Mouse (Mus musculus): ENCODE measurements around the gene Btbd7. TPM values are rescaled to one million over a fixed set of nuclear protein-coding genes. Genes with fewer than 3 reads are reported as not detected.

Gene Btbd7
- polyA plus RNA-seq, 1 experiment, result 22.1 TPM

DNA sequence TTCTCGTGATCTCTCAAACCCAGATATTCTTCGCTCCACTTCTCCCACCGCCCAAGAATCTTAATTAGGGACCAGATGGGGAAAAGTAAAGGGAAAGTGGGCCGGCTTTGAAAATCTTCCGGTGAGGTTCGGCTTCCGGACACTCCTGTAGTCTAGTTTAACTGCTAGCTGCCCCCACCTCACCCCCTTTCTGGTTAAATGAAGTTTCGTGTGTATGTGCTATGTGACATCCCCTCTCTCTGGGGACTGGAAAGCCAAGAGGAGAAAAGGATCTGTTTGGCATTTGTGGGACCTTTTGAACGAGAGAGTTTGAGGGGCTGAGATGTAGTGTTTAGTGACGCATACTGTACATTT, 119.9 kb downstream of the Btbd7 start, which contains the start of gene Gm20604:
Gene Gm20604, minus strand, starts transcription at position 270 of the 354 bp plus-strand sequence.
- Histone ChIP-seq H3K4me1 (replicated peaks; ENCODE audit: control insufficient read depth, insufficient read depth, low read length) (peaks cover 7% of the 10 kb centered on the region), H3K36me3 (ENCODE audit: control insufficient read depth, insufficient read depth, low read length) (no peaks in the 10 kb centered on the region), H3K27ac (ENCODE audit: control insufficient read depth, insufficient read depth, low read length) (peak within 1 kb of the TSS; percentile 9; the same call in 1 of the 2 replicates), H3K4me3 (ENCODE audit: control insufficient read depth, insufficient read depth, low read length) (peak within 1 kb of the TSS; percentile 92), H3K27me3 (ENCODE audit: control insufficient read depth, insufficient read depth, low read length) (no peaks in the 10 kb centered on the region)
- TF ChIP-seq CTCF (IDR thresholded peaks at IDR 0.05; ENCODE audit: borderline replicate concordance, control insufficient read depth, extremely low read depth, insufficient read depth, low read length, poor library complexity) (no peak), POLR2A (IDR thresholded peaks at IDR 0.05; ENCODE audit: control insufficient read depth, extremely low read depth, insufficient read depth, low read length, poor library complexity) (no peak)
- DNase-seq, result no peak
- WGBS, result 2% methylated on average over 10 of the region's 10 CpGs

DNA sequence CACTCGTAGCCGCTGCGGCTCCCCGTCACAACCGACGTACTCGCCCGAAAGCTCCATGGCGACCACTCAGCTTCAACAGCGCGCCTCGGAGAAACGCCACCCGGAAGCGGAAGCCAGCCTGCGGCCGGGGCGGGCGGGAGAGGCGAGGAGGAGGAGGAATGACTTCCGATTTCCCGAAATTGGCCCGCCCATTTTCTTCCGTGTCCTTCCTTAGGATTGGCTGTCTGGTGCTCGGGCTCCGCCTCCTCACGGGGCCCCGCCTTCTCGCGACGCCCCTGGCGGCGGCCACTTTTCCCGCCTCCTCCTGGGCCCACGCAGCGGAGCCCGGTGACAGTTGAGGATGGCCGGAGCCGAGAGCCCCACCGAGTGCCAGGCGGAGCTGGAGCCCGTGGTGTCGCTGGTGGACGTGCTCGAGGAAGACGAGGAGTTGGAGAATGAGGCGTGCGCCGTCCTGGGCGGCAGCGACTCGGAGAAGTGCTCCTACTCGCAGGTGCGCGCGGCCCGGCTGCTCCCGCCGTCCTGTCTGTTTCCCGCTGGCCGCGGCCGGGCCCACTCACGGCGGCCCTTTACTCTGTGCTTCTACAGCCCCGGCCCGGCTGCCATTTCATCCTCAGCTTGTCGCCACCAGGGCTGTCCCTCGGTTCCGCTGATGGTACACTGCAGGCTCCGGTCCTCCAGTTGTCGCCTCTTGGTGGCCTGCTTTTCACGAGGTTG, 120.4 kb downstream of the Btbd7 start, which contains the start of the genes Gm28051, Gon7 and Ubr7:
Gene Gm28051, minus strand, starts transcription at position 77 of the 714 bp plus-strand sequence.
Gene Gon7, minus strand, starts transcription at position 115 of the 714 bp plus-strand sequence.
Gene Ubr7, plus strand, starts transcription at position 279 of the 714 bp plus-strand sequence.
- no peaks in the 10 kb centered on the region for H3K36me3 ChIP-seq (ENCODE audit: control insufficient read depth, insufficient read depth, low read length)
- H3K4me3 ChIP-seq (ENCODE audit: control insufficient read depth, insufficient read depth, low read length), result peak within 1 kb of the TSS; percentile 92
- peaks cover 7% of the 10 kb centered on the region for H3K4me1 ChIP-seq (replicated peaks; ENCODE audit: control insufficient read depth, insufficient read depth, low read length)
- WGBS, result under 1% methylated on average over 73 of the region's 73 CpGs
- H3K27ac ChIP-seq (ENCODE audit: control insufficient read depth, insufficient read depth, low read length), result peak within 1 kb of the TSS; percentile 9; the same call in 1 of the 2 replicates
- TF ChIP-seq POLR2A (IDR thresholded peaks at IDR 0.05; ENCODE audit: control insufficient read depth, extremely low read depth, insufficient read depth, low read length, poor library complexity) (peak; percentile 60), CTCF (IDR thresholded peaks at IDR 0.05; ENCODE audit: borderline replicate concordance, control insufficient read depth, extremely low read depth, insufficient read depth, low read length, poor library complexity) (peak; percentile 73)
- no peaks in the 10 kb centered on the region for H3K27me3 ChIP-seq (ENCODE audit: control insufficient read depth, insufficient read depth, low read length)
- DNase-seq, result peak; percentile 95

DNA sequence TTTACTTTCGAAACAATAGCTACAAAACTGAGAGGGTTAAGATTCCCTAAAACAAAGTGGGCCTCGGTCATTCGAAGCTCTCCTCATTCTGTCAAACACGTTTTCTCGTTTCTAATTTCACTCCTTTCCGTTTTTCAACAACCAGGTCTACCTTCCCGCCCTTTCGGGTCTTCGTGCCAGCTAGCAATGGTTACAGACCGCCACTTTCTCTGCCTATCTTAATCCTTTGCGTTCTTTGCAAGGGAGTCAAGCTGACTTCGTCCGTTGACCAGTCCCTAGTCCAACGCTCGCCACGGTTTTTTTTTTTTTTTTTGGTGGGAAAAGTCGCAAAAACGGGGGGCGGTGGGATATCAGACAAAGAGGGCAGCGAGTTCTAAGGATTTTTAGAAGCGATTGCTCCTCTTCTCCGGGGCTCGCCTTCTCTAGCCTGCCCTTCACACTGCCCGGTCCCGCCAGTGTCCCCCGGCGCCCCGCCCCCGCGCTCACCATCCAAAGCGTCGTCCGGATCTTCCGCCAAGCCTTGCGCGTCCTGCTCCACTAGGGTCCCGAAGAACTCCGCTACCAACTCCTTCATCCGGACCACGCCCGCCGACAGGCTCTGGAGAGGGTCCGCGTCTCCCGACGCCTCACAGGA, 121.1 kb downstream of the Btbd7 start:
- 2% methylated on average over 46 of the region's 46 CpGs for whole genome bisulfite sequencing

DNA sequence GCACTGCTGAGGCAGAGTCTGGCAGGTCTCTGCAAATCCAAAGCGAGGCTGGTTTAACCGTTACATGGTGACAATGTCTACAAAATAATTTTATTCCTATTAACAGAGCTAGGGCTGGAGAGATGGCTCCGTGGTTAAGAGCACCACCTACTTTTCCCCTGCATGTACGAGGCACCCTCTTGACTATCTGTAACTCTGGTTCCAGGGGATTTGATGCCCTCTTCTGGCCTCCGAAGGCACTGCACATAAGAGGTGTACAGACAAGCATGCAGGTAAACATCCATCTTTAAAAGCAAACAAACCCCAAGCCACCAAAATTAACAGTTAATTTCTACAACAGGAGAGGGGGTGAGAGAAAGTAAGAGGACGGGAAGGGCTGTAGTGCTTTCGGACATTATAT, 122.0 kb downstream of the Btbd7 start:
- H3K36me3 ChIP-seq (ENCODE audit: control insufficient read depth, insufficient read depth, low read length), result no peaks in the 10 kb centered on the region
- no peaks in the 10 kb centered on the region for H3K27me3 ChIP-seq (ENCODE audit: control insufficient read depth, insufficient read depth, low read length)
- DNase-seq, result peak; percentile 51
- no peak overlapping the region for H3K4me3 ChIP-seq (ENCODE audit: control insufficient read depth, insufficient read depth, low read length)
- TF ChIP-seq POLR2A (IDR thresholded peaks at IDR 0.05; ENCODE audit: control insufficient read depth, extremely low read depth, insufficient read depth, low read length, poor library complexity) (no peak), CTCF (IDR thresholded peaks at IDR 0.05; ENCODE audit: borderline replicate concordance, control insufficient read depth, extremely low read depth, insufficient read depth, low read length, poor library complexity) (no peak)
- peaks cover 7% of the 10 kb centered on the region for H3K4me1 ChIP-seq (replicated peaks; ENCODE audit: control insufficient read depth, insufficient read depth, low read length)
- WGBS, result 90% methylated on average over 7 of the region's 7 CpGs
- no peak overlapping the region for H3K27ac ChIP-seq (ENCODE audit: control insufficient read depth, insufficient read depth, low read length)

More for the DNA sequence above, 121.1 kb downstream of the Btbd7 start:
- no peaks in the 10 kb centered on the region for H3K27me3 ChIP-seq (ENCODE audit: control insufficient read depth, insufficient read depth, low read length)
- peaks cover 7% of the 10 kb centered on the region for H3K4me1 ChIP-seq (replicated peaks; ENCODE audit: control insufficient read depth, insufficient read depth, low read length)
- DNase-seq, result no peak
- H3K4me3 ChIP-seq (ENCODE audit: control insufficient read depth, insufficient read depth, low read length), result peak overlapping the region; percentile 92
- H3K27ac ChIP-seq (ENCODE audit: control insufficient read depth, insufficient read depth, low read length), result no peak overlapping the region
- H3K36me3 ChIP-seq (ENCODE audit: control insufficient read depth, insufficient read depth, low read length), result no peaks in the 10 kb centered on the region
- no peak for TF ChIP-seq POLR2A (IDR thresholded peaks at IDR 0.05; ENCODE audit: control insufficient read depth, extremely low read depth, insufficient read depth, low read length, poor library complexity)
- TF ChIP-seq CTCF (IDR thresholded peaks at IDR 0.05; ENCODE audit: borderline replicate concordance, control insufficient read depth, extremely low read depth, insufficient read depth, low read length, poor library complexity), result no peak

DNA sequence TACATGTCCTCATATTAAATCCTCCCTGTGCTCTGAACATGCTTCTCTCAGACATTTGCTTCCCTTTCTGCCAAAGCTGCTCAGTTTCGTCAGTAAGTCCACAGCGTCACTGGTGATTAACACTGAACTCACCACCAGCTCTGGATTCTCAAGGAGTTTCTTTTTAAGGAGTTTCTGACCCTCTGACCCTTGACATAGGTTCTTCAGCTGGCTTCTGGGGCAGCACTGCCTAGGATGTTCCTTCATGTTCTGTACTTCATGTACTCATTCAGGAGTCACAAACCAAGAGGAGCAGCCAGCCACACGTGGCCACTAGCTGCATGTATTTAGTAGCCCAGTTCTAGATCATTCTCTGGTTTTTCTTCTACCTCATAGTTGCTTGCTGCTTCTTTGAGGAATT, 130.0 kb downstream of the Btbd7 start:
- no peak for TF ChIP-seq POLR2A (IDR thresholded peaks at IDR 0.05; ENCODE audit: control insufficient read depth, extremely low read depth, insufficient read depth, low read length, poor library complexity)
- no peak for TF ChIP-seq CTCF (IDR thresholded peaks at IDR 0.05; ENCODE audit: borderline replicate concordance, control insufficient read depth, extremely low read depth, insufficient read depth, low read length, poor library complexity)
- peaks cover 5% of the 10 kb centered on the region for H3K4me1 ChIP-seq (replicated peaks; ENCODE audit: control insufficient read depth, insufficient read depth, low read length)
- 0 out of 2 replicates have a peak, but pooled peaks cover 3% of the 10 kb centered on the region for H3K36me3 ChIP-seq (ENCODE audit: control insufficient read depth, insufficient read depth, low read length)
- no peak overlapping the region for H3K27ac ChIP-seq (ENCODE audit: control insufficient read depth, insufficient read depth, low read length)
- DNase-seq, result no peak
- 91% methylated on average over 3 of the region's 3 CpGs for WGBS
- H3K27me3 ChIP-seq (ENCODE audit: control insufficient read depth, insufficient read depth, low read length), result no peaks in the 10 kb centered on the region
- no peak overlapping the region for H3K4me3 ChIP-seq (ENCODE audit: control insufficient read depth, insufficient read depth, low read length)

DNA sequence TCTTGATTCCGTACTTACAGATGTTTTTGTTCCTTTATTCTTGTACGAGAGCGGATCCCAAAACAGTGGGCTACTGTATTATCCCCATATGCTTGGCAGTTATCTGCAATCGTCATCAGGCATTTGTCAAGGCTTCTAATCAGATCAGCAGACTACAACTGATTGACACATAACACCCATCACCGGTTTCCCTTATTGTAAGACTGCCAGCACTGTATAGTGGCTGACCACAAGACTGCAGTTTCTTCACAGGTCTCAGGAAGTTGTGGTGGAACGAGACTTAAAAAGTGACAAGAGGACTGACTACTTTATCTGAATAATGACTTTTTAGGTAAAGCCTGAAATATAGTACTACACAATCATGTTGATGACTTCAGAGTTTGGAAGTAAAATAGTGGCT, 133.4 kb downstream of the Btbd7 start:
- TF ChIP-seq CTCF (IDR thresholded peaks at IDR 0.05; ENCODE audit: borderline replicate concordance, control insufficient read depth, extremely low read depth, insufficient read depth, low read length, poor library complexity), result no peak
- TF ChIP-seq POLR2A (IDR thresholded peaks at IDR 0.05; ENCODE audit: control insufficient read depth, extremely low read depth, insufficient read depth, low read length, poor library complexity), result no peak
- H3K27ac ChIP-seq (ENCODE audit: control insufficient read depth, insufficient read depth, low read length), result no peak overlapping the region
- H3K27me3 ChIP-seq (ENCODE audit: control insufficient read depth, insufficient read depth, low read length), result no peaks in the 10 kb centered on the region
- WGBS, result 7% methylated on average over 6 of the region's 6 CpGs
- H3K4me3 ChIP-seq (ENCODE audit: control insufficient read depth, insufficient read depth, low read length), result no peak overlapping the region
- 0 out of 2 replicates have a peak, but pooled peaks cover 3% of the 10 kb centered on the region for H3K36me3 ChIP-seq (ENCODE audit: control insufficient read depth, insufficient read depth, low read length)
- H3K4me1 ChIP-seq (replicated peaks; ENCODE audit: control insufficient read depth, insufficient read depth, low read length), result peaks cover 10% of the 10 kb centered on the region
- DNase-seq, result no peak

All from thymus, adult 2 months (tissue).